Mouse (Mus musculus) MEL (cell line): ENCODE measurements around the gene Epha5.

ENCODE experiments used
- BHLHE40 ChIP-seq: IDR thresholded peaks from 2 replicates; pipeline ENCODE4 v1.6.1; 2012; ENCODE audit warnings: low read depth, mild to moderate bottlenecking, inconsistent platforms, low read length, improper control_type of control experiment, borderline replicate concordance
- CHD2 ChIP-seq: IDR thresholded peaks from 2 replicates; pipeline ENCODE4 v1.6.1; 2011; ENCODE audit warnings: low read length, improper control_type of control experiment
- CTCF ChIP-seq, 3 experiments: IDR thresholded peaks in 2 of 3; conservative IDR thresholded peaks in 1 of 3; 2 replicates each; pipeline ENCODE4 v1.5.1; 2011 to 2012; ENCODE audit warnings: low read length in 3 of 3, low read depth in 2 of 3, mild to moderate bottlenecking in 2 of 3, improper control_type of control experiment in 1 of 3, inconsistent platforms in 1 of 3, mixed read lengths in 1 of 3, moderate library complexity in 1 of 3; ENCODE audit not compliant: control insufficient read depth in 1 of 3, insufficient read depth in 1 of 3, poor library complexity in 1 of 3, severe bottlenecking in 1 of 3
- EP300 ChIP-seq, 2 experiments: IDR thresholded peaks; 2 replicates each; pipeline ENCODE4 v1.6.1; 2011; ENCODE audit warnings: improper control_type of control experiment in 2 of 2, low read length in 2 of 2, low read depth in 1 of 2, mild to moderate bottlenecking in 1 of 2
- NELFE ChIP-seq: IDR thresholded peaks from 2 replicates; pipeline ENCODE4 v1.6.1; 2011; ENCODE audit warnings: low read depth, low read length, improper control_type of control experiment
- POLR2A ChIP-seq, 2 experiments: IDR thresholded peaks; 2 replicates each; pipeline ENCODE4 v1.6.1; 2011 to 2012; ENCODE audit warnings: low read length in 2 of 2, mild to moderate bottlenecking in 2 of 2, control low read depth in 1 of 2, improper control_type of control experiment in 1 of 2, low read depth in 1 of 2, moderate library complexity in 1 of 2; ENCODE audit not compliant: control insufficient read depth in 1 of 2, insufficient read depth in 1 of 2, poor library complexity in 1 of 2
- SMC3 ChIP-seq: IDR thresholded peaks from 2 replicates; pipeline ENCODE4 v1.6.1; 2011; ENCODE audit warnings: low read depth, low read length, improper control_type of control experiment
- TBP ChIP-seq: IDR thresholded peaks from 2 replicates; pipeline ENCODE4 v1.8.0; 2011; ENCODE audit warnings: low read depth, low read length, improper control_type of control experiment
- ZC3H11A ChIP-seq: IDR thresholded peaks from 2 replicates; pipeline ENCODE4 v1.6.1; 2012; ENCODE audit warnings: low read depth, mild to moderate bottlenecking, inconsistent platforms, low read length, improper control_type of control experiment

DNA sequence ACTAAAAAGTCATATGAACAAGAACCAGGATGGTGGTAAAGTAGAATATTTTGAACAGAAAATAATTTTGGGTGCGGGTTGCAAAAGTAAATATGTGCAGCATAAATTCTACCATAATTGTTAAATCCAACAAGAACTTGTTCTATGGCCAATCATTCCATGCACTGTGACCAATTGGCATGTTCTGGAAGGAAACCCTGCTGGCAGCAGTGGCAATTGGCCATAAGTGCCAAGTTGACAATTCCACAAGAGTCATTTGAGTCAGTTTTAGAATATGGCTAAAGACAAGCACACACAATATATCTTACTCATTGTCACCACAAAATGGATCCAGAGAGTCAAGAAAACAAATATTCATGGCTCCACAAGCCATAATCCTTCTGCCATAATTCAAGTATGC lies 140.2 kb downstream of the Epha5 start:
- no peak for TF ChIP-seq CTCF (IDR thresholded peaks at IDR 0.05 in 2 of 3, conservative IDR thresholded peaks at IDR 0.05 in 1 of 3; ENCODE audit: control insufficient read depth in 1 of 3, insufficient read depth in 1 of 3, low read depth in 2 of 3, low read length in 3 of 3, poor library complexity in 1 of 3, severe bottlenecking in 1 of 3)
- TF ChIP-seq ZC3H11A: no peak
- TF ChIP-seq NELFE: no peak
- no peak for TF ChIP-seq SMC3
- TF ChIP-seq POLR2A (IDR thresholded peaks at IDR 0.05; ENCODE audit: control insufficient read depth in 1 of 2, insufficient read depth in 1 of 2, low read depth in 1 of 2, low read length in 2 of 2, poor library complexity in 1 of 2): no peak
- no peak for TF ChIP-seq BHLHE40
- TF ChIP-seq EP300 (IDR thresholded peaks at IDR 0.05; ENCODE audit: low read depth in 1 of 2, low read length in 2 of 2): no peak
- no peak for TF ChIP-seq CHD2
- no peak for TF ChIP-seq TBP
